Mouse (Mus musculus) splenic B cell, adult 2 months (primary cell): ENCODE data around the gene Timm17a.

Source experiments
- DNase-seq: peaks from one replicate; pipeline ENCODE4 v3.0.0-alpha.2; 2011; ENCODE audit warnings: low read depth, low spot score
- H3K27me3 ChIP-seq: 2 replicates; pipeline ENCODE4 v1.6.1; 2012; ENCODE audit warnings: mild to moderate bottlenecking, low read length, moderate library complexity, mixed read lengths; ENCODE audit not compliant: control insufficient read depth, poor library complexity, insufficient read depth, severe bottlenecking
- H3K36me3 ChIP-seq: 2 replicates; pipeline ENCODE4 v1.6.1; 2012; ENCODE audit warnings: mild to moderate bottlenecking, low read length, moderate library complexity, mixed read lengths; ENCODE audit not compliant: control insufficient read depth, poor library complexity, insufficient read depth, severe bottlenecking

The Timm17a gene

DNA sequence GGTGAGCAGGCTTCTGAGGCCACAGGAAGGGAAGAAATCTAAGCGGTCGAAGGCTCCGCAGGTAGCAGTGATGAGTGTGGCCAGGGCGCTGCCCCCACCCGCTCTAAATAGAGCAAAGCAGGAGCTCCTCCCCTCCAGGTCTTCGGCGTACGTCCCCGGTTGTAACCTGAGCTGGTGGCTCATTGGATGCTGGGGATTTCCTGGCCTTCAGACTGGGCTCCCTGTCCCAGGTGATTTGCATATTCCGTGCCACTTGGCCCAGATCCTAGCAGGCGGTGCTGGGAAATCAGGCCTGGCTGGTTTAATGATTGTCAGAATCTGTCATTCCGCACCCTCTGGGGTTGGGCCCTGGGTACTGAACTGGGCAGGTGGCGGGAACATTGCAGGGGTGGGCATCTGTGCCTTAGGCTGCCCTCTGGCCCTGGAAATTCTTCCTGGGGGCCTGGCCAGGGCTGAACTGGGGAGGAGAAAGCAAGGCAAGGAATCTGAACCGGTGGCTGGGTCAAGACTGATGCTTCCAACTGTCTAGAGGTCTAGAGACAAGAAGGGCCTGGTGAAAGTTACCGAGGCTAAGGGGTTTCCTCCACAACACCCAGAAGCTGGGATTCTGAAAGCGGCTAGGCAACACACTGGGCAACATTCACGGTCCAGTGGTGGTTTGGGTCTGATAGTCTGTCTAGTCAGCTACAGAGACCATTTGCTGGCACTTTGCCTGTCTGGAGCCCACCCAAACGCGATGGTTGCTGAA, 55.0 kb downstream of the Timm17a start, which contains the start of gene Elf3:
Elf3 (minus strand) TSS at position 189 of the 748 bp plus-strand sequence.
- Histone ChIP-seq H3K27me3 (no peaks in the 10 kb centered on the region; the same call in 1 of the 2 replicates), H3K36me3 (peaks cover 3% of the 10 kb centered on the region; the same call in 1 of the 2 replicates)
- DNase-seq, result no peak

DNA sequence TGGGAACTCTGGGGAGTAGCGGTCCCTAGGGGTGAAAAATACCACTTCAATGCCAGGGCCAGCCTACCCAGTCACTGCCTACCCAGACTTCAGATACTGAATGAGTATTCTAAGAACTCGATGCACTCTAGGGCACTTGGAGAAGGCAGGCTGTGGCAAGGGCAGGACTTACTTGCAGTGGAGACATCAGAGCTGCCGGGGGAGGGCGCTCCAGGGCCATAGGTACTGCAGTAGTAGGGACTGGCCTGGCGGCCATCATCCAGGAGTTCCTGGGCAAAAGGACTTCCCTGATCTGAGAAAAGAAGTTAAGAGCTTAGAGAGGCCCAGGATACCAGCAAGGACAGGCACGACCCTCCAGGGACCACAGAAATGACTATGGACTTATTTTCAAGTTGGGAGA, 57.3 kb downstream of the Timm17a start:
- Histone ChIP-seq H3K36me3 (no peaks in the 10 kb centered on the region; the same call in 1 of the 2 replicates), H3K27me3 (no peaks in the 10 kb centered on the region; the same call in 1 of the 2 replicates)
- DNase-seq, result no peak

DNA sequence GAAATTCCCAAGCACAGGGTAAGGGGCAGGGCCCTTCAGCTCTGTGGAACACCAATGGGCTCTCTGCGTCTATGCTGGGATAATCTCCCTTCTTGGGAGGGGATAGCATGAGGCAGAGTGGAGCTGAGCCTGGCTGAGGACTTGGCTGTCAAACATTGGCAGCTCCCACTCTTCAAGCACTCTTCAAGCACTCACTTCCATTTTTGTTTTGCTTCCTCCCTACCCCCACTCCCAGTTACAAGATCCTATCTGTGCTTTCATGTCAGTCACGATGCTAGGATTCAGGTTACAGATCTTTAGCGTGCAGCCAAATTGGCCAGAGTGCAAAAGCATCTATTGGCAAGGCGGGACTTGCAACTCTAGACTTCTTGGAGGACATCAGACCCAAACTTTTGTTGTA, 60.7 kb downstream of the Timm17a start:
- H3K27me3 ChIP-seq, result no peaks in the 10 kb centered on the region
- DNase-seq, result no peak
- H3K36me3 ChIP-seq, result no peaks in the 10 kb centered on the region

DNA sequence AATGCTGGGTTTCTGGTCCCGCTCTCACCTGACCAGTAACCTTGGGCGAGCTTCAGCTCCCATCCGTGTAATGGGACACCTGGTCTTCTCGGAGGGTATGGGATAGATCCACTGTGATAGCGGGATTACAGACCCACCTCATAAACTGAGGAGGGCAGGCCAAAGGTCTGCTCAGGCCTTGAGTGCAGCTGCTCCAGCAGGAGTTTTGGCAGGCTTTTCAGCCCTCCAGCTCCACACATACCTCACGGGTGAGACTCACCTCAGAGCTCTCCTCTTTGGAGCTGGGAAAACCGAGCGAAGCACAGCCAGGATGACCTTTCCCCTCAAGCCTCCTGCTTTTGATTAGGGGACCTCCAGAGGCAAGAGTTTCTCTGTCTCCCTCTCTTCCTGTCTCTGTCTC, 62.2 kb downstream of the Timm17a start:
- Histone ChIP-seq H3K27me3 (no peaks in the 10 kb centered on the region), H3K36me3 (no peaks in the 10 kb centered on the region)
- no peak for DNase-seq

DNA sequence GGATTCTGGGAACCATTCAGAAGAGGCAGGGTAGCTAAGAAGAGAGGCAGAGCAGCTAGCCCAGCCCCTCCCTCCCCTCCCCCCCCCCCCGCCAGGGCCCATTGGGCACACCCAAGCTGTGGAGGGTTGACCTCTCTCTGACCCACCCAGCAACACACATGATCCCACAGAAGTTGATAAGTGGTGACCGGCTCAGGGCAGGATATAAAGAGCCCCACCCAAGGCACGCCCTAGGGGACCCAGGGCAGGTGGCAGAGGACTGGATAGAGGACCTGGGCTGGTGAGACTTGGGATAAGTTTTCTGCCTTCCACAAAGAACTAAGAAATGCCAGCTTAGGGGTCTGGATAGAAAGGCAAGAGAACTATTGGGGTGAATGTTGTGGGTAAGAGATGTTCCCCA, 62.9 kb downstream of the Timm17a start:
- H3K27me3 ChIP-seq, result no peaks in the 10 kb centered on the region
- no peaks in the 10 kb centered on the region for H3K36me3 ChIP-seq
- no peak for DNase-seq

DNA sequence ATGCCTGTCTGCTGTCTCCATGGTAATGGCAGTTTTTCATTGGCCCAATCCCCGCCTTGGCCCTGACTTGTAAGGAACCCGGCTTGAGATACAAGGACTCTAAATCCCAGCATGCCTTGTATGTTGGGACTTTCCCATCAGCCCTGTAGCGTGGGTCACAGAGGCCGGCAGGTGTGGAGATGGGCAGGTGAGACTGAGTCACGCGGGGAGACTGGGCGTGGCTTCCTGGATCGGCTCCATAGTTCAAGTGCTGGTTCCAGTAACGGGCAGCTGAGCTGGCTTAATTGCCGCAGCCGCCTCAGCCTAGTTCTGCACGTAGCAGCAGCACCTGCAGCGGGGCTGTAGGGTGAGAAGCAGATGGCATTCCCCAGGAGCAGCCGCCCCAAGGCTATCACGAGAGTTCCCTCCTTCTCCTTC, 65.1 kb downstream of the Timm17a start:
- no peak for DNase-seq
- H3K27me3 ChIP-seq, result no peaks in the 10 kb centered on the region
- H3K36me3 ChIP-seq, result no peaks in the 10 kb centered on the region
